Mouse (Mus musculus) frontal cortex, adult (tissue): ENCODE results near the gene Rab31.

Experiments
- ATAC-seq: cut with Nextera tagmentation; 2 replicates; pipeline ENCODE4 v1.9.2; 2017; ENCODE audit warnings: mild to moderate bottlenecking, moderate library complexity, mixed read lengths; ENCODE audit not compliant: low TSS enrichment

Gene Rab31

DNA sequence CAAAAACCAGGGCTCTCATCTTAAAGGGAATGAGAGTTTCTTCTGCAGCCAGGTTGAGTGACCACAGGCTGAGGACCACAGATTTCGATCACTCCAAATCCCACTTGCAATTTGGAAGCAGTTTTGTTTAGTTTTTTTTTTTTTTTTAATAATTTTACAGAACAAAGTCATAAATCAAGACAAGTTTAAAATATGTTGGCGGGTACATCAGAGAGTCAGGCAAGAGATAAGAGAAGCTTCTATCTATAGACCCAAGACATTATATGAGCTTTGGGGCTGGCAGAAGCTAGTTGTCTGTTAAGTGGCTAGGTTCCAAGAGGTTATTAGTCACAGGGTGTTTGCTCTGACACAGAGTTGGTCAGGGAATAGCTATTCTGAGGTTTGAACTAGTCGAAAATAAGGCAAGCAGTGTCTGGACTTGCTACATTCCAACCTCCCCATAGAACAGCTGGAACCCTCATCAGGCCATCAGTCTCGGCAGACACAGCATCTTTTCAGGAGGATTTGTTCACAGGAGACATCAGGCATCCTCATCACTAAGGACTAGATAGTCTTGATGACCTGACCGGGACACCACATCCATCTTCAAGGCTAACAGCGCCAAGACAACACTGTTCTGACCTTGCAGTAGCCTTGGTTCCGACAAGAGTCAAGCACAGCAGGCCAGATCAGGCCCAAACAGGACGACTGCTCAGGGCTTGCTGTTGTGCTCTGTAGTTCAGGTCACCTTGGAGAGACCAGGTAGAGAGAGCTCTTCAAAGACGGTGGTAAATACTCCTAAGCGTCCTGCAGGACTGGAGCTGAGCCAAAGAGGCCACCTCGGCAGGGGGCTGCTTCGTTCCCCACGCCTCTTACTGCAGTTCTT lies 68.8 kb downstream of the Rab31 start:
- ATAC-seq, result no peak

DNA sequence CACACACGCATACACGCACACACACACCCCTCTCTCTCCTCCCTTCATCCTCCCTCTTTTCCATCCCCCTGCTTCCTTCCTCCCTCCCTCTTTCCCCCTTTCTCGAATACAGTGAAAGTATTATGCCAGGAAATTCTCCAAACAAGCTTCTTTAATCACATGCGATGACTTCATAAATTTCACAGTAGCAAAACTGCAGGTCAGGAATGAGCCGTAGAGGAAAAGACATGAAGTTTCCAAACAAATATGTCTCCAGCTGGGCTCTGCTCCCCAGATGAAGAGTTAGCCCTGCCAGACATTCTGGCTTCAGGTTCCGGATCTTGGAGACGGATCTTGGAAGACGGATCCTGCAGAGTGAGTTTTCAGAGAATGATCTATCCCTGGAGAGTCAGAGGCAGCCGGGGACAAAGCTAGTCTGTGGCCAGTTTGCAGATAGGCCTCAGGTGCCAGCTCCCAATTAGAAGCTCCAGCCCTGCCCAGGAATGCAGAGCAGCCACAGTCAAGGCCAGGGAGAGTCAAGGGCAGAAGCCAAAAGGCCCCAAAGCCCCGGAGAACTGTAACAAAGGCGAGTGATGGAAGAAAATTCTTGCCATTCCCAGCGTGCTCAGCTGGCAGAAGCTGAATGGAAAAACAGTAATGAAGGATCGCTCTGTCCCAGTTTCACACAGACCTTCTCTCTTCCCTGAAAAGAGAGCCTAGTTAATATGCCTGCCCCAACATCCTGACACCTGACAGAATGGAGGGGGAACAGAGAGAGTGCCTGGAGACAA lies 70.6 kb downstream of the Rab31 start:
- peak; percentile 67 for ATAC-seq

DNA sequence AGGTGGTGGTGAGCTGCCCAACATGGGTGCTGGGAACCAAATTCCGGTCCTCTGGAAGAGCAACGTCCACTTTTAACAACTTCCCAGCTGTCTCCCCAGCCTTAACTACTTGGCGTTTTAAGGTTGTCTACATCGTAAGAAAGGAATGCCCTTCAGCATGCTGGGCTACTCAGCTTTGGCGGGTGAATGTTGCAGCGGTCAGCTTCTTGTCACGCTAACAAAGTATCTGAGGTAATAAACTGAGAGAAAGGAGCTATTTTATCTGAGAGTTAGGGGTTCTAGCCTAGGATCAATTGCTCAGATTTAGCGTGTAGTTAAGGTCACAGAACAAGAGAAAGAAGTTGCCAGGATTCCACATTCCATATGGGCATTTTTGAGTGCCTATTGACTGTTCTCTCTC lies 71.2 kb downstream of the Rab31 start:
- no peak for ATAC-seq

DNA sequence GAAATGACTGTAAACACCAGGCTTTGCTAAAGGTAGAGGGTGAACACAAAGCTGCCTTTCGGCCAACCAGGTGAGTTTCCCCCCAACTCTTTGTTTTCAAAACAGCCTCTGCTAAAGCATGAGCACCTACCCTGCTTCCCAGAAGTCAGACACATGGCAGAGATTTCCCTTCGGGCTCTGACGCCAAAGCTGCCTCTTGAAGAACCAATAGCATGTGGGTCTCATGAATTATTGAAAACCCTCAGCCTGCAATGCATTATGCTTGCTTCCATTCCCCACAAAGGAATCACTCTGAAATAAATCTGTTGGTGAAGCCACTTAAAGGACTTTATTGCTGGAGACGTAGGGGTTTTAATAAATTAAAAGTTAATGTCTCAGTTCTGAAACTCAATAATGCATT lies 72.5 kb downstream of the Rab31 start:
- ATAC-seq, result no peak

DNA sequence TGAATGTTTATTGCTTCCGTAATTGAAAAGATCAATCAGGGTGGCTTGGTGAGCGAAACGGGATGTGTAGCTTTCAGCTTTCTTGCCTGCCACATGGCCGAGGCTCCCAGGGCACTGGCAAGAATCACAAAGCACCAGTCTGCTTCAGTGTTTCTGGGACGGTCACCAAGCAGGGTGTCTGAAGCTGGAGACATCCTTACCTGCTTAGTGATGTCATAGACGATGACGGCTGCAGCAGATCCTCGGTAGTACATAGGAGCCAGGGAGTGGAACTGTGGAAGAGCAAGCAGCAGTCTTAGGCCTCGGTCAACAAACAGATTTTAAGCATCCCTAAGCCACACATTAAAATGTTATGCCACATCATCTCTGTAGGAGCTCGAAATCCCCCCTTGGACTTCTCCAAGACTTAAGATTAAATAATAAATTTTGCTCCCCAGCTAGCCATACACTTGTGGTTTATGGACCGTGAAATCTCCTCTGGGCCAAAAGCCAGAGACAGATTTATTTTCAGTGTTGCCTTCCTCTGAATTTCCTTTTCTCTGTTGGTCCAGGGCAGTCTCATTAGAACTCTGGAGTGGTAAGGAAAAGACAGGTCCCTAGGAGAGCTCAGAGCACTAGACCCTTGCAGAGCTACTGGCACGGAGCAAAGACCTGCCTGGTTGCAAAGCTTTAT lies 74.6 kb downstream of the Rab31 start:
- ATAC-seq, result no peak

DNA sequence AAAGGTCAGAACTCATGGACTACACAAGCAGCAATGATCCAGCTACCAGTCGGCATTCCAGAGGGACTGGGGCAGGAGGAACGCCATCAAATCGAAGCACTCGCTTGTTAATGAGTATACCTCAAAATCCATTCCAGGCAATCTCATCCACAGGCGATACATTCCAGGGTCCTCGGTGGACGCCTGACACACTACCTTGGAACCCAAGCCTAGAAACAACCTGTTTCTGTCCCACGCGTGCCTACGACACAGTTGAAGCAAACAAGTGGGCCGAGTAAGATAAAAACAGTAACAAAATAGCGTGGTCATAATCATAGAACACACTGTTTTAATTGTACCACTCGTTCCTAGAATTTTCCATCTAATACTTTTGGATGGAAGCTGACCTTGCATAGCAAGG lies 75.6 kb downstream of the Rab31 start:
- no peak for ATAC-seq

DNA sequence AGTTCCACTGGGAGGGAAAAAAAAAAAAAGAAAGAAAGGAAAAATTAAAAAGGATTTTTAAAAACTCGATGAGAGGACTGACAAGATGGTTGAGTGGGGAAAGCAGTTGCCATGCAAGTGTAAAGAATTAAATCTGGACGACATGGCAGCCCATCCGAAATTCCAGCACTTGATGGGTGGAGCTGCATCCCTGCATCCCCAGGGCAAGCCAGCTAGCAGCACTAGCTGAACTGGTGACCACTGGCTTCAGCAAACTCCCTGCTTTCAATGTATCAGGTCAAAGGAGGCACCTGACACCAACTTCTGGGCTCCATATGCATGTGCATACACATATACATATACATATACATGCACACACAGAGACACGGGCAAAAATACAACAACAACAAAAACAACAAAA lies 80.3 kb downstream of the Rab31 start:
- no peak for ATAC-seq

DNA sequence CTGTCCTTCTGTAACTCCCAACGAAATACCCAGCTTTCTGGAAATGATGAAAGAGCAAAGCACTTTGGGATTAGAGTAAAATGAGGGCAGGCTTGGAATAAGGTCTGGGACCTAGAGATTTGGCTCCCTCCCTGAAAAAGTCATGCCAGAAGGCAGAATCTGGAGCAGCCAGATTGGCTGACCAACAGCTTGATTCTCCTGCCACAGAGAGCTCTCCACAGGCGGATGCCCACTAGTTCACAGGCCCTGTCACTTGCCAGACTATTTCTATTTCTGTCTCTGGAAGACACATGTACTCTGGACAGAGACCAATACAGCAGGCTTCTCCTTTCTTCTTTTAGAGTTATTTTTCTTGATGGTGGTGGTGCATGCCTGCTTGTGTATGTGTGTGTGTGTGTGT lies 88.8 kb downstream of the Rab31 start:
- peak; percentile 87 for ATAC-seq

DNA sequence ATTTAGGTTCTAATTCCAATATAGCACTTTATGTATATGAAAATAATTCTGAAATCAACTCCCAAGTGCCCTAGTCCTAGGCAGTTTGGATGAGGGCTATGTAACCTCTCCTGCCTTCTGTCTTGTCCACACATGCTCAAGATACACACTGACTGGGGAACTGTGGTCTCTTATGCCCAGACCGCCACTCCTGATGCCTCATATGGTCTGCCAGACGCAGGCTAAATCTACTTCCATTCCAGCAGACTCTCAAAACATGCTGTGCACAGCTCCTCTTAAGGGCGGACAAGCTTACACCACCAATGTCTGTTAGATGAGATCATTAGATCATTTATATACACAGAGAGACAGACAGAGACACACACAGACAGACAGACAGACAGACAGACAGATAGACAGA lies 89.2 kb downstream of the Rab31 start:
- peak; percentile 46; the same call in 1 of the 2 replicates for ATAC-seq

DNA sequence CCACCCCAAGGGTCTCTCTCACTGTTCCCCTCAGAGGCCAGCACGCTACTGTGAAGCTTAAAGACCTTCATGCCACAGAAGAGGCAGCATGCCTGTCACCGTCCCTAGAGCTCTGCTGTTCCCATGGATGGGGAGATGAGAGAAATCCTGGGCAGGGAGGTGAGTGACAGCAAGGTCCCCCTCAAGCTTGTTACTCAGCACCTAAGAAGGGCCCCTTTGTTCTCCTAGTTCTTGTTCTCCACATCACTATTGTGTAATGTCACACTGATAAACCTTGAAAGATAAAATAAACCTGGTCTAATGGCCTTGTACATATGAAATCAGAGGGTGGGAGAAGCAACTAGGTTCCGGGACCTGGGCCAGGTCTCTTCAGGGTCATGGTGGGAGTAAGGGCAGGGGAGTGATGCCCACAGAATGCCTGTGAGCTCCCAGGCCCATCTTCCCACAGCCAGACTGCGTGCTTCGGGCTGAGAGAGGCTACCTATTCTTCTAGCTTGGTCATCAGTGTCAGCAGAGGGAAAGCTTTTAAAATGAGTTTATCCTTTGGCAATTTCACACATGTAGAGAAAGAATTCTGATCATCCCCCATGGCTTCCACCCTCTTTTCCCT lies 90.4 kb downstream of the Rab31 start:
- no peak for ATAC-seq

DNA sequence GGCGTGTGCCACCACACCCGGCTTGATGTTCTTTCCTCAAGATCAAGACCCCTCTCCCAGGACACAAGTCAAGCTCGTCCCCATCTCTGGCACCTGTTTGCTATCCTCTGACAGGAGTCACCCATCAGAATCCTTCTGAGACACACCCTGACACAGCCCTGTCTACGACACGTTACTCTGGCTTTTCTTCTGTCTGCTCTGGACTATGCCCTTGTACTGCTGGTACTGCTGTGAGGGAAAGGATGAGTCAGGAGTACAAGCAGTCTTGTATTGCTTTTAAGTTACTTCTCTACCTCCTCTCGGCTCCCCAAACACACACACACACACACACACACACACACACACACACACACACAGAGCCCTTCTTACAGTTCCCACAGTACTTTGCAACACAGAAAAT lies 91.0 kb downstream of the Rab31 start:
- ATAC-seq, result no peak

DNA sequence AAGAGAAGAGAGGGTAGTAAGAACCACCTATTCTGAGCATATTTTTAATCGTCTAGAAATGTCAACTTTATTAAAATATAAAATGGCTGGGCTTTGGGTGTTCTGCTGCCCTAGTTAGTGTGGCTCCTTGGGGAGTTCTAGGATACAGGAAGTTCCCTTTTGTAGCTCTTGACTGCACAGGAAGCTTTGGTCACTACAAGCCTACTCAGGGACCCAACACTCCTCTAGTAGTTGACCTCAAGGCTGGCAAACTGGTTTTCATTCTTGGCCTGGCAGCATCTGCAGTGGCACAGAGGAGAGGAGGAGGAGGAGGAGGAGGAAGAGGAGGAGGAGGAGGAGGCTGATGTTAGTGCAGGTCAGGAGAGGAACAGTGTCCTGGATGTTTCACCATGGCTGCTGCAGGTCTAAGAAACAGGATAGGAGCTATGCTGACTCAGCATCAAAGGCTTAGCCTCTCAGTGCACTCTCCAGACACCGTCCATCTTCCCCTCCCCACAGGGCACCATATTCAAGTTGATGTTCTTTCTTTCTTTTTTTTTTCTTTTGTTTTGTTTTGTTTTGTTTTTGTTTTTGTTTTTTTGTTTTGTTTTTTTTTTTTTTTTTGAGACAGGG lies 91.6 kb downstream of the Rab31 start:
- no peak for ATAC-seq

DNA sequence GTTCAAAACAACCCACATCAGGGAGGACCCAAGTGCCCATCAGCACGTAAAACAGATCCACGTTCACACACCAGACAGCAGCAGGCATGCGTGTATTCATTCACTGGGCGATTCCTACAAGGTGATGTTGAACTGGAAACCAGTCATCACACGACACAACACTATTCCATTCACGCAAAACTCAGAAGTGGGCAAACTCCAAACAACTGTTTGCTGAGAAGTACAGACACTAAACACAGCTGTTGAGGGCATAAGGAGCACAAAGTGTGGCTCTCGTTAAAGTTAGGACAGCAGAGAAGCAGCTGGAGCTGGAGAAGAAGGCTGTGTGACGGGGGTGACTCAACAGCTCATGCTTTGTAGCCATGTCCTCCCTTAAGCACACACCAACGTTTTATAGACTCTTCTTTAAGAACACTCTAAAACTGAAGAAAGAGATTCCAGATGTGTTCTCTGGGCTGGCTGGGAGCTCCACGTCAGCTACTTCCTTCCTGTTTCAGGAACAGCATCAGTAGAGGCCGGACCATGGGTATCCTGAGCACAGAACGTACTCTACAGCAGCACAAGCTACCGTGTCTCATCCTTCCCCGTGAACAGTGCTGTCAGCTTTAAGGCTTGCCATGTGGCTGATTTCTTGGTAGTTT lies 92.6 kb downstream of the Rab31 start:
- ATAC-seq, result no peak

DNA sequence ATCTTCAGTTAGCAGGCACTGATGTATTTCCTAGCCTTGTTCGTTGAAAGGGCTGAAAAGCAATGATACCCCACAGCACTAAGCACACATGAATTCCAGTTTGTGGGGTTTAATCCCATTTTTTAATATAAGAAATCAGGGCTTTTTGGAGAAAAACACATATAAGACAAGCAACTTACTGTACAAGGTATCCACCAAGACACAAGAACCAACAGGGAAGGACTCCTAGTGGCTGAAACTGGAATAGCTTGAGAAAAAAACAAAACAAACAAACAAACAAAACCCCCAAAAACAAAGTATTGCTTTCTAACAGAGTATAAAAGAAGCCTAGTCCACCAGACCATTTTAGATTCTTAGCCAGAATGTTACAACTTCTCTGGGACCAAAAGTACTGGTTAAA lies 94.8 kb downstream of the Rab31 start:
- no peak for ATAC-seq

DNA sequence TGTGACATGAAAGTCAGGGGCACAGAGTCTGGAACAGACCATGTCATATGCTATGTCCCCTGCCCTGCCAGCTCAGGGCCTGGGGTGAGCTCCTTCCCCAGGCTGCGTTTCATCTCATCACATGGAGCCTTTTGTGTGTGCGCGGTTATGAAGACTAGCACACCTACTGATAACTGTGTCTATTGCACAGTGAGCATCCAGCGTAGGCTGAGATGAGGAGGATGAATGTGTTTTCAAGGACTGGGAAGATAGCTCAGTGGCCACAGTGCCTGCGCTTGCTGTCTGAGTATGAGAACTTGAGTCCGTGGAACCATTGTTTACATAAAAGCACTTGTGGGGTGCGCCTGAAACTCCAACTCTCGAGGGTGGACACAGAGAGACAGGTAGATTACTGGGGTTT lies 96.0 kb downstream of the Rab31 start:
- ATAC-seq, result no peak

DNA sequence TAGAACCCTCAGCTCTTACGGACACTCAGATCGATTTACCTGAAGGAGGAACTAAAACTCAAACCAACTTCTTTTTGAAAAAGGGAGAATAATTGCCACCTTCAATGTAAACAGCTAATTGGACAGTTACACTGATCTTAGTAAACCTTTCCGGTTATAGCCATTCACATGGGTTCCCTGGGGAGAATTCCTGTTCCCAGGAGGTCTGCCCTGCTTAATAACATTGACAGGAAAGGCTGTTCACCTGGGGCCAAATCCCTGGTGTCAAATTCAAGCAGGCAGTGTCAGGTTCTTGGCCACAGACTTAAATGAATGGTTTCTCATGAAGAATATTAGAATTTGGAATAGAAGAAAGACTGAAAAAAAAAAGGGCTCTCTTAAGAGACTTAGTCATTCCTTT lies 96.6 kb downstream of the Rab31 start:
- no peak for ATAC-seq

DNA sequence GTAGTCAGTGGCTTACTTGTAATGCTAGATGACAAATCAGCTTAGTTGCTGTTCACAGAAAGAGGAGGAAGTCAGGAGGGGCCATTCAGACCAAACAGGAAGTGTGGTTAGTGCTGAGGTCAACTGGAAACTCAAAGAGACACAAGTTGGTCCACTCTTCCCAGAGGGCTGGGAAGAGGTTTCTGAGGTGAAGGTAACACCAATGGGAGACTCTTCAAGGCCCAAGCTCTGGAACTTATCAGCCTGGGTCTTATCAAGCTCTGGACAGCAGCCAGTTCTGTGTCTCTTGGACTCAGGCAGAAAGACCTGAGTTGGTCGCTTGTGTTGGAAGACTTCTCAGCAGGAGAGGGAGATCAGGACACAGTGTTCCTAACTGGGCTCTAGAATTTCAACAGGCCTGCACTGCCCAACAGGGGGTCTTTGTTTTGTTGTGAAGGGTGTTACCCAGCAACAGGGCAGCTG lies 97.8 kb downstream of the Rab31 start:
- ATAC-seq, result no peak

DNA sequence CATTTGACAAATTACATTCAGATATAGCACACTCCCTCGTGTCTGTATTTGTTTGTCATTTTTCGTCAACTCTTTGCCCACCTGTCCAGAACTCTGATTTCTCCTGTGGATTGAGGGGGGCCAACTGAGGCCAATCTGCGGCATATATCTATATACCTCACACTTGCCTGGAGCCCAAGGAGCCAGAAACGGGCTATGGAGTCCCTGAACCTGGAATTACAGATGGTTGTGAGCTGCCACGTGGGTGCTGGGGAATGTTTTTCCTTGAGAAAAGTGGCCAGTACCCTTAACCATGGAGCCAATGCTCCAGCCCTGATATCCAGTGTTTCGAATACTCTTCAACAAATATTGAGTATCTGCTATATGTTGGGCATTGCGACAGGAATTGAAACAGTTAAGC lies 99.6 kb downstream of the Rab31 start:
- ATAC-seq, result no peak

DNA sequence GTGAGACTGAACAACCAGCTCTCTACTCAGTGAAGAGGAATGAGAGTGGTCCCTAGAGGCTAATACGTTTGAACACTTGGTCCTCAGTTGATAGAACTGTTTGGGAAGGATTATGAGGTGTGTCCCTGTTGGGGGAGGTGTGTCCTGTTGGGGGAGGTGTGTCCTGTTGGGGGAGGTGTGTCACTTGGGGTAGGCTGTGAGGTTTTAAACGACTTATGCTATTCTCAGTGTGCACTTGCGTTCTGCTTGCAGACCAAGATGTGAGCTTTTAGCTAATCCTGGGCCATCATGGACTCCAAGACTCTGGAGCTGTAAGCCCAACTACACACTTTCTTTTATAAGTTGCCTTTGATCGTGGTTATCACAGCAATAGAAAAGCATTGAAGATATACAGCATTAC lies 103.5 kb downstream of the Rab31 start:
- no peak for ATAC-seq

DNA sequence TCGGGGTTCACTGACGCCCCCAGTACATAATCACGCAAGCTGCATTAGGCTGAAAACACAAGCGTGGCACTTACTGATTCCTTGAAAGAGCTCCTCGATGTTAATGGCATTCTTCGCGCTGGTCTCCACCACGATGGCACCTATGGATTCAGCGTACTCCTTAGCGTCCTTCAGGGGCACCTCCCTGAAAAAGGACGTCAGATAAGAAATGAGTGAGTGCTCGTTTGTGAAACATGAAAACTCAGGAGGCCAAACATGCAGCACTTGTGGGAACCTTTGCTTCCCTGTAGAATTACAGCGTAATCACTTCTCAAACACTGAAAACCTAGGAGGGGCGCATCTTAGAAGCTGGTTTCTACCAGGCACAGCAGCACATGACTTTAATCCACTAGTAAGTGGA lies 104.8 kb downstream of the Rab31 start:
- no peak for ATAC-seq
